Mouse (Mus musculus): ENCODE results near the gene Stxbp4. TPM values are rescaled to one million over a fixed set of nuclear protein-coding genes. Genes with fewer than 3 reads are reported as not detected.

Stxbp4 gene
- polyA plus RNA-seq, 1 experiment: 0.37 TPM

DNA sequence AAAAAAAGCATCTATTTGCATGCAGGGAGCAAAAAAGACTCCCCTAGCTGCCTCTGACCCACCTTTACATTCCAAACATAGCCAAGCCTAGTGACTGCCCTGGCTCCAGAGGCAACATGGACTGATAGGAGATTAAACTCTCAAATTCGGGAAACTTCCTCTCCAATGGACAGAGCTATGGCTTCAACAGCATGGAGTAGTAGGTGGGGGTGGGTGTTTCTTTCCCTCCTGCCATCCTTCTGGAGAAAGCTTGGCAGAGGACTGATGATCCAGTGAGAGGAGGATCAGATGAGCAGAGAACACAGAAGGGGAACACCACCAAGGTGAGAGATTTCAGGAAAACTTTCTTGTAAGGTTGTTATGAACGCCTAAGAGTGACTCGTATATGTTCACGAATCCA, 14.7 kb upstream of the Stxbp4 start:
- WGBS: 88% methylated on average over 4 of the region's 4 CpGs
- DNase-seq (ENCODE audit: low read depth, low spot score): no peak

DNA sequence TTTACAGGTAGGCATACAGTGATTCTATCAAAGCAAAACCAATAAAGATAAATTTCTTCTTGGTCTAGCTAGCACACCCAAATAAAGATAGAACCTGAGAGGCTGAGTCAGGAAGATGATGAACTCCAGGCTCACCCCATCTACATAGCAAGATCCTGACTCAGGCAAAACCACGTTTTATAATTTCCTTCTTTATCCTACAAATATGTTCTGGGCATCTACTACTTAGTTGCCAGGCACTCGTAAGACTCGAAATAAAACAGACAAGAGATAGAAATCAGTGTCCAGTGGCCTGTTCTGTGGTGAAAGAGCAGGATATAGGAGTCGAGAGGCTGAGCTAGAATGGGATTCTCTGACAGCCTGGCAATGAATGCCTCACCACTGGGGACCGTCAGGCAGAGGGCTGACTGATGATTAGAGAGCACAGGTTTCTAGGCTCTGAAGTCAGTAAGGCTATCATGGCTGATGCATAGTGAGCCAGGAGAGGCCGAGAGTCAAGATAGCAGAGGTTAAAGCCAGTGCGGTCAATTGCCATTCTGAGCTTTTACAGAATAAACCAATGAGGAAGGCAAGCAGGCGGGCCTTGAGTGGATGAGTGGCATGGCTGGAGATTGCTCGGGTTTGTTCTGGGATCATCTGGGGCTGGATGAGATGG, 12.5 kb upstream of the Stxbp4 start:
- DNase-seq (ENCODE audit: low read depth, low spot score): no peak
- 78% methylated on average over 9 of the region's 9 CpGs for WGBS

DNA sequence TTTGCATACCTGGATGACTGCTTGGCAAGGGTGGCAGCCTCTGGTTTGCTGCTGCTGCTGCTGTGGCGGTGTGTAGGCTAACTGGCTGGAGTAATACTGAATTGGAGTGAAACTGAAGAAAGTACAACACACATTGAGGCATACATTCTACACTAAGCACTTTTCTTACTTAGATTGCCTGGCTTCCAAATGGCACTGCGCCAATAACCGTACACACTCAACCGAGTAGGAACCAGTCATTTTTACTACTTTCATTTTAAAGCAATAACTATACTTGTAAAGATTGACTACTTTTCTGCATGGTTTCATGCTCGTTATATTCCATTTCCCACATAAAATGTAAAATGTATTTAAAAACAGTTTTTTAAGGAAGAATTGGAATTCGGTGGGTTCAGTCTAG, 11.9 kb upstream of the Stxbp4 start:
- DNase-seq (ENCODE audit: low read depth, low spot score): no peak
- 52% methylated on average over 6 of the region's 6 CpGs for WGBS

DNA sequence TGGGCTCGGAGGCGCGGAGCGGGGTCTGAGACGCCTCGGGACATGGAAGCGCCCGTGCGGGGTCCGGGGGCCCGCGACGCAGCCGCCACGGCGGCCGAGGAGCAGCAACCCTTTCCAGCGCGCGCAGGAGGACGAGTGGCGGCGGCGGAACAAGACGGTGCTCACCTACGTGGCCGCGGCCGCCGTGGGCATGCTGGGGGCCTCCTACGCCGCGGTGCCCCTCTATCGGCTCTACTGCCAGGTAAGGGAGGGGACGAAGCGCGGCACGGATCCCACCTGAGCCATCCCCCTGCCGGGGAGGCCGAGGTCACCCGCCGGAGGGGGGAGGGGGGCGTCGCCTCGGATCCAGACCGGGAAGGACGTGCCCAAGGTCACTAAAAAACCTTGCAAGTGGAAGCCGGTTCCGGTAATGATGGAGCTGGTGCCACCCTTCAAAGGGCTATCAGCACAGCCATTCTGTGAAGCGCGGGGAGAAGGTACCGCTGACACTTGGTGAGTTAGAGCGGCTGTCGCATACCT, 487 bp upstream of the Stxbp4 start:
- under 1% methylated on average over 54 of the region's 54 CpGs for WGBS
- DNase-seq (ENCODE audit: low read depth, low spot score): no peak

DNA sequence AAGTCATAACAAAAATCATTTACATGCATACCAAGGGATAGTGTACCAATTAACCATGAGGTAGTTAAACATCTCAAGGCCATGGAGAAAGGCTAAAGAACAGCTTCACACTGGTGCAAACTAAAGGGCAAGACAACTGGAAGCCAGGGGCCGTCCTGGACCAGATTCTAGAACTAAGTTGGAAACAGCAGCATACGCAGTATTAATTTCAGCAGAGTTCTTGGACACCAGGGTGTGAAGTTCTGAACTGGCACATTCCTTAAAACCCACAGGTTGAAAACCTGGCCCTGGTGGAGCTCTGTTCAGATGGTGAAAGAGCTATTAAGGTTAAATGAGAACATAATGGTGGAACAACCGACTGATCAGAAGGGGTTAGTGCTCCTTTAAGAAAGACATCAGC, 3.2 kb downstream of the Stxbp4 start:
- DNase-seq (ENCODE audit: low read depth, low spot score): no peak
- WGBS: 80% methylated on average over 3 of the region's 3 CpGs

DNA sequence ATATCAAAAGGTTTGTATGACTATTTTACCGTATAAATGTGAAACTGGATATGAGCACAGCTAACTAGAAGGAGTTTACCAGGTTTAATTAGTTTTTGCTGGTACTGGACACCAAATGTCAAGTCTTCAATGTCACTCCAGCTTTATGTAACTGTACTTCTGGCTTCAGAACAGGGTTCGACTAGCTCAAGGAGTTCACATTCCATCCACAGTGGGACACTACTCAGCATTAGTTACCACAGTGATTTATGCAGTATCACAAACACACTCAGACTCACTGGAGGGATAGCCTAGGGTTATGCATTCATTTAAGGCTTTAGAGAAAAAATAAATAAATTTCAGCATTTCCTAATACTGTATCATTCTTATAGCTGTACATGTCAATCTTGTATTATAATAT, 5.4 kb downstream of the Stxbp4 start:
- WGBS: 81% methylated on average over 2 of the region's 2 CpGs
- DNase-seq (ENCODE audit: low read depth, low spot score): no peak

DNA sequence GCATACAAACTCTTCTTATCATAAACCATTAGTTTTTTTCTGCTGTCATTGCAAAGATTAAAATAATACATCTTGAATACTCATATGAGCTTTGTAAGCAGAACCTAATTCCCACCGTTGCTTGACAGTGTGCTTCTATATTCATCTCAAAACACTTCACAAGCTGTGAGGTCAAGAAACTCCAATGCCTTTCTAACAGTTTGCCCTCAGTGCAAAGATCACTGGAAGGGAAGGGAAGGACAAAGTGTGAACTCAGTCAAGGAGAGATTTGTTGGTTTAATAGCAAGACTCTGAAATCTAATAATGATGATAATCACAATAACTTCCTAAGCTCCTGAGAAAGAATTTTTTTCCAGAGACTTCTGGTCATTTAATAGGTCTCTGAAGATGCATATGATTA, 10.1 kb downstream of the Stxbp4 start:
- 72% methylated on average over 1 of the region's 1 CpGs for WGBS
- DNase-seq (ENCODE audit: low read depth, low spot score): no peak

DNA sequence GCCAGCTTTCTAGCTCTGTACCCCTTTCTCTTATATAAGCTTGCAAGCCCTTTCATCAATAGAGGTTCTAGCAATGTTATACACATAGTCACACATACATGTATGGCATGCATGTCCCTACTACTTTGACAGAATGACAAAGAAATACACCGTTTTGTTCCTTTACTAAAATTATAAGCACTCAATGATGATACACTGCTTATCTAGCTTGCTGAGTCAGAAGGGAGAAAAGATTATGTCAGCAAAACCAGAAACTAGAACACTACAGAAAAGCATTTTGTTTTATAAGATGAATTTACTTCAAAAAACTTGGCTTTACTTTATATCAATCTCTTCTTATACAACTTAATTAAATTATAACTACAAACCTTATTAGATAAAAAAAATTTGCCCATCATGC, 12.7 kb downstream of the Stxbp4 start:
- WGBS: 66% methylated on average over 1 of the region's 1 CpGs
- no peak for DNase-seq (ENCODE audit: low read depth, low spot score)

DNA sequence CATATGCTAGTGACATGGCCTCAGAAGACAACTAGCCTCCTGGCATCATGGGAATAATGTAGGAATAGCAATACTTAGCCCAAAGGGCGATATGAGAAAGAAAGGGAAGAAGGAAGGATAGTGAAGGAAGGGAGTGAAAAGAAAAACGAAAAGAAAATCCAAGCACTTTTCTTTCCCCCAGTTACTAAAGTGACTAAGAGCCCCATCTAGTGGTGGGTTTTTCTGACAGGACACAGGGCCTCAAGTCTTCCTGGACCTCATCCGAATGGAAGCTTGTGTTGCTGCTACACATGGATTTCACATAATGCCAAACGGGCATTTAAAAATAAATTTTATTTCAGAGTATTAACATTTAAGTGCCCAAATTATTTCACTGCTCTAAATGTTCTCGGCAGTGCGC, 14.4 kb downstream of the Stxbp4 start:
- 36% methylated on average over 6 of the region's 6 CpGs for WGBS
- peak; percentile 29 for DNase-seq (ENCODE audit: low read depth, low spot score)

DNA sequence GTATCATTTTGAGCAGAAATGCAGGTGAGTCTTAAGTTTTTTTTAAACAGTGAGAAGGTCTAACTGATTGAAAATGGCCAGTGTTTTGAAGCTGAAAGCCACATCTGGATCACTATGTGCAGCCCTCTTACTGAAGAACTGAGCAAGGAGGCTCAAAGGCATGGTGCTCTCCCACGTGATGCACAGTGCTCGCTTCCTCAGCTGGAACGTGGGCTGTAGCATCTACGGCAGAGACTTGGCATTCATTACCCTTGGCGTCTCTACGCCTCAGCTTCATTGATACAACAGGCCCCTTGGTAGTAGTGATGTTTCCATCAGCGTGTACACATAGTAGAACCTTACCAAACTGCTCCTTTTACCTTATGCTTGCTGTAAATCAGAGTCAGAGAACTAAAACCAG, 15.4 kb downstream of the Stxbp4 start:
- 85% methylated on average over 7 of the region's 7 CpGs for WGBS
- no peak for DNase-seq (ENCODE audit: low read depth, low spot score)

DNA sequence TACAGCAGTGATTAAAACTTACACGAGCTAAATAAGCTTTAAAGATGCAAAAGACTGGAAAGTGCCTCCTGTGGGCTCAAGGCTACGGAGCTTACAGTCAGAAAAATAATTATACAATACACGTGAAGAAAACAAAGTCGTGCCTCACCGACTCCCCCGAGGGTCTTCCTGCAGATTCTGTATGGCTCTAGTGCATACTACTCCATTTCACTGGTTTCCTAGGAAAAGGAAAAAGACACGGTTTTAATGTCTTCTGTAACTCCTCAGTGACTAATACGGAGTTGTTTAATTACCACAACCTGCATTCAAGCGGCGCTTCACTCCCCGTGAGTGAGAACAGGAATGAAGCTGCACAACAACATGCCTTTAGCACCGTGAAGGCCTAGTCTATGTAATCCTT, 15.8 kb downstream of the Stxbp4 start:
- DNase-seq (ENCODE audit: low read depth, low spot score): no peak
- 87% methylated on average over 12 of the region's 12 CpGs for WGBS

DNA sequence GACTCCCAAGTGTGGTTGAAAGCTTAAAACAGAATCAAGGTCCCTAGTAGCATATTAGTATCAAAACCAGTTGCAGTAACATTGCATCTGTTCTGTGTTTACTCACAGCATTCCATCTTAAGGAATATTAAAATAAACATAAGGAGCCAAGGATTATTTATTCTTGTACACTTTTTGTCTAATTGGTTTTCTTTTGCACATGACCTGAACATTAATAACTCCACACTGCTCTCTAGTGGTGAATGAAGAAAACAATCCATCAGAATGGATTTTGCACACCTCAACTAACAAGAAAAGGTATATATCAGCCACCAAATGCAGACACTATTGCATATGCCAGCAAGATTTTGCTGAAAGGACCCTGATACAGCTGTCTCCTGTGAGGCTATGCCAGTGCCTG, 21.5 kb downstream of the Stxbp4 start:
- DNase-seq (ENCODE audit: low read depth, low spot score): peak; percentile 7

DNA sequence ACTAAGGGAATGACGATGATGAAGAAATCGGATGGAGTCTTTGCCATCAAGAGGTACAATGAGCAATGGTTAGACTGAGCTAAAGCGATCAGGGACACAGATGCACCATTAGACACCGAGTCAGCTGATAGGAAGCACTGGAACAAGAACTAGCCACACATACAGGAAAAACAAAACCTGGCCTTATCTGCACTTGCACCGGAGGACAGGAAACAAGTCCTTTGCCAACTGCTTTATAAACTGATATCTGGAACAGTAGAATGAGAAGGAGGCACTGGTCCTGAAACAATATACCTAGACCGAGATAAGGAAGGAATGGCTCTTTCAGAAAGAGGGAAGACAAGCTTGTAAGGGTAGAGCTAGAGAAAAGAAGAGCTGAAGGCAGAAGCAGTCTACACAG, 23.1 kb downstream of the Stxbp4 start:
- WGBS: 69% methylated on average over 6 of the region's 6 CpGs
- no peak for DNase-seq (ENCODE audit: low read depth, low spot score)

DNA sequence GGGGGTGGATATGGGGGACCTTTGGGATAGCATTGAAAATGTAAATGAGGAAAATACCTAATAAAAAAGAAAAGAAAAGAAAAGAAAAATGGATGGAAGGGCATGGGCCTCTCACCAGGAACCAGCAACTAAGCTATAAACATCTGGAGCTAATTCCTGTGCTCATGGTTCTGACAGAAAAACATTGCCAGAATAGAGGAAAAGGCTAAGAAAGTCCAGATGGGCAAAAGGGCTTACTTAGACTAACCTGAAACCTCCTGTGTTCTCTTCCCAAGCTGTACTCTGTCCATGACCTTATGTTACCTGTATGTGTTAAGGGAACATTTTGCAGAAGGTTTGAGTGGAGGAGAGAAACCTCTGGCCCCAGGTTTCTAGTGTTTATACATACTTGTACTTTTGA, 25.8 kb downstream of the Stxbp4 start:
- DNase-seq (ENCODE audit: low read depth, low spot score): no peak

DNA sequence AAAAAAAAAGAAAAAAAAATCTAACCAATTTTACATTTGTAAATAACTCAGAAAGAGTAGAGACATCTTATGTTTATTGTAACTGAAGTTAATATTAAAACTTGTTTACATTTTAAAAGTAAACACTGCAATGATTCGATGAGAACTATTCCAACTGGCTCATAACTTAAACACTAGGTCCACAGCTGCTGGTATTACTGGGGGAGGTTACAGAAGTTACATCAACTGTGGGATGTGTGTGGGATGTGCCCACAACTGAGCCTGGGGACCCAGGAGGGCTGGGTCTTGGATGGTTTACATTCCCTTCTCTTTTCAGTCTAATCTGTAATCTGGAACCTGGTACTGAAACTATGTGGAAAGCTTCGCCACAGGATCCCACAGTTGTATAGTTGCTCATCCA, 34.8 kb downstream of the Stxbp4 start:
- 51% methylated on average over 2 of the region's 2 CpGs for WGBS
- no peak for DNase-seq (ENCODE audit: low read depth, low spot score)

DNA sequence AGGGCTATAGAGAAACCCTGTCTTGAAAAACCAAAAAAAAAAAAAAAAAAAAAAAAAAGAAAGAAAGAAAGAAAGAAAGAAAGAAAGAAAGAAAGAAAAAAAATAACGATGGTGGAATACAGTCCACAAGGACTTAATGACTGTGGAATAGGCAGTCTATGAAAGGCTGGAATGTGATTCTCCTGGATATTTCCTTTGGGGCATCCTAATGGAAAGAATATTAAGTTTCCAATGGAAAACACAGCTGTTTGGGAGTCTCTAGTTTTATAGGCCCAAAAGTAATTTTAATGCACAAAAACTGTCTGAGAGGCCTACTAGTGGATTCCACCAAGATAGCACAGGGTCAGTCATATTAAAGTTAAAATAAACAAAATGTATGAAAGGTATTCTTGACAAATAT, 42.1 kb downstream of the Stxbp4 start:
- WGBS: 79% methylated on average over 1 of the region's 1 CpGs
- no peak for DNase-seq (ENCODE audit: low read depth, low spot score)

DNA sequence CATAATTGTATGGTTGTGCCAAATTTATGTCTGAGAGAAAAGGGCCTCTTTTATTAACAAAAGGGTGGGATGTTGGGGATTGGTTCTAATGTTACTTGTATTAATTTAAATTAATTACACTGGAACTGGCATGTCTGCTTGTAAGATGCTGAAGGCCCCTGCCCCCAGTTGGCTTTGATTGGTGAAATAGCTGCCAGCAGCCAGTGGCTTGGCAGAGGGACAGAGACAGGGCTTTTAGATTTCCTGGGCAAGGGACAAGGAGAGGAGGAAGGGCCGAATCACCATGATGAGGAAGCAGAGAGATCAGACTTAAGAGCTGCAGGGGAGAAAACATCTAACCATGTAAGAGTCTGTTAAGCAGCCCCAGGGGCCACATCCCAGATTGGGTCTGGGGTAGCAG, 46.9 kb downstream of the Stxbp4 start:
- 79% methylated on average over 1 of the region's 1 CpGs for WGBS
- DNase-seq (ENCODE audit: low read depth, low spot score): no peak

DNA sequence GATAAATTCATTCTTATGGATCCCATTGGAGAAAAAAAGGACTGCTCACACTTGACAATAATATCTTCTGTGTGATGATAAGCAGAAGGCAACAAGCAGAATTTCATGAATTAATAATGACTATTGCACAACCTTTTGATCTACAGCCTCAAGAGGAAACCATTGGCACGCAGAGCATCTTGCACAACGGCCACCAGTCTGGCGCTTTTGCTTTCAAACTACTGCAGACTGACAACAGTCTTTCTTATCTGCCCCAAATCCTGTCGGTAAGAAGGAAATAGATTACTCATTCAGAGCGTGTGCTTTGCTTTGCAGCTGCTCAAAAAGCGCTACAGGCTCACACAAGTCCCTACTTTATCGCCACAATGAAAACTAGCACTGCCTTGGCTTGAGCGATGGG, 51.7 kb downstream of the Stxbp4 start:
- 88% methylated on average over 8 of the region's 8 CpGs for WGBS
- no peak for DNase-seq (ENCODE audit: low read depth, low spot score)

DNA sequence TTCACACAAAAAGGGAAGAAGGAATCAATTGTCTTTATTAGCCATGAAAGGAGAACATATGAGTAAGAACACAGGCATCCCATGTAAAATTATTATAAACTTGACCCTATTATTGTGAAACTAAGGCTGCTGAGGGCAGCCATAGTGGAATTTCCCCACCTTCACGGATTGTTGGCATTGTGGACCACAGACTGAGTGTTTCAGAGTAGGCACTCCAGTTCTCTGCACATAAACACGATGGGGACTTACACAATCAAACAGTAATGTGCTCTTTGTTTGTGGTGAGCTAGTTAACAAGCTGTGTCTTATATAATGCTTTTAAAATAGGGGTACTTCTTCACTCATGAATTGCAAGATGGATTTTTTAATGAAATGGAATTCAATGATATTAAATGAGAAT, 52.1 kb downstream of the Stxbp4 start:
- DNase-seq (ENCODE audit: low read depth, low spot score): no peak
- WGBS: 76% methylated on average over 2 of the region's 2 CpGs

DNA sequence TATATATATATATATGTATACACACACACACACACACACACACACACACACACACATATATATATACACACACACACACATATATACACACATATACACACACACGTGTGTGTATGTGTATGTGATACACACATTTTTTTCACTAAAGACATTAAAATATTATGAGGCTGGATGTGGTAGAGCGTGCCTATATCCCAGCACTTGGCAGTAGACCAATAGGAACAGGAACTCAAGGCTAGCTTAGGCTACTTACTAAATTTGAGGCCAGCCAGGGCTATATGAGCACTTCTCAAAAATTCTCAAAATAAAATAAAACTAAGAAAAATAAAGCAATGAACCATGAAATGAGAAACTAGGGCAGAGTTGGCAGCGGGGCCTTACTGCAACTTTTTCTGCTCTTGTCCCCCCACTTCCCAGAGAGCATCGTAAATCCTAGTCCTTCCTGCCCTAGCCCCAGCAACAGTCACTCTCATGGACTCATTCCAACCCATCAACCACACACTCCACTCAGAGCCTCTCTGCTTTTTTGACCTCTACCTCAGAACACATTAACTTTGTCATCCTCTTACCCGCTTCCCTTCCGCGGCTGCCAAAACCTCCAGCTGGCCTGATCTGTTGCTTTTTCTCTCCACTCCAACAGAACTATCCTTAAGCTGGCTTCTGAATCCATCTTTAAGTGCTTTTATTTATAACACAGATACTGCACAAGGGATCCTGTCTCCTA, 60.7 kb downstream of the Stxbp4 start:
- 54% methylated on average over 7 of the region's 7 CpGs for WGBS
- DNase-seq (ENCODE audit: low read depth, low spot score): no peak

DNA sequence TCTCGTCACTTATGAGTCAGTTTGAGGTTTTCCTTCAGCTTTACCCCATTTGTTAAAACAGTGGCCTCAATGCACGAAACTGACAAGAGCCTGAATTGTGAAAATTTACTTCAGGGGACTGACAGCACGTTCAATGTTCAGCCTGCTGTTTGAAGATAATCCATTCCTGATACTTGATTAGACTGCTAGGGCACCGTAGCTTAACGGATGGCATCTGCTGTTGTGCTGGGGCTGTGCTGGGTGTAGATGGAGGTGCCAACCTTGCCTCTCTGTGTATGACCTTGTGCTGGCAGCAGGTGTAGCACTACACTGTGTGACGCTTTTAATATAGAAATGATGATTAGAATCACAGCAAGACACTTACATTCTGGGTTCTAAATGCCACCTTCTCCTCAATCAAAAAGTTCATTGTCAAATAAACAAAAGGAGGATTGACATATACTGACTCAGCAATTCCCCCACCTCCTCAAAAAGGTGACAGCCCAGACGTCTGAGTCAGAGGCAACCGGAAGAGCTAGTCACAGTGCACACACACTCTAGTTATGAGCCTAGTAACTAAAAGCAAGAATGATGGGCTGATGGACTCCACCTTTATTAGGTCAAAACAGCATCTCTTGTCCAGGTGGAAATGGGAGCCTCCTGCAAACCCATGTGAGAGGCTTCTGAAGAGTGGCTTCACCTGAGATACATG, 61.5 kb downstream of the Stxbp4 start:
- WGBS: 84% methylated on average over 8 of the region's 8 CpGs
- no peak for DNase-seq (ENCODE audit: low read depth, low spot score)

All from large intestine, adult 2 months (tissue).